Mouse (Mus musculus) liver, adult 2 months (tissue): ENCODE data around the gene Cebpb.

Experiments
- CTCF ChIP-seq: fragments of 200-500 bp; IDR thresholded peaks from 2 replicates; pipeline ENCODE4 v1.5.1; 2011; ENCODE audit warnings: low read depth, low read length, control low read depth
- POLR2A ChIP-seq: fragments of 200-500 bp; IDR thresholded peaks from 2 replicates; pipeline ENCODE4 v1.6.1; 2011; ENCODE audit warnings: low read length, control low read depth; ENCODE audit not compliant: insufficient read depth; ENCODE audit errors: extremely low read depth

- no peak for TF ChIP-seq POLR2A
- no peak for TF ChIP-seq CTCF
Observed at GRCm38 (mm10) chr2:167660611-167660971, 28.1 kb upstream of the Cebpb start.
